Mouse (Mus musculus): ENCODE measurements around the gene Gm20388. TPM values are rescaled to one million over a fixed set of nuclear protein-coding genes. Genes with fewer than 3 reads are reported as not detected.
A peak's percentile ranks its signal among the peaks of the same experiment; 100 is the strongest.

Gm20388 gene
- polyA plus RNA-seq, 1 experiment from 2014 or later = 5.3 TPM

DNA sequence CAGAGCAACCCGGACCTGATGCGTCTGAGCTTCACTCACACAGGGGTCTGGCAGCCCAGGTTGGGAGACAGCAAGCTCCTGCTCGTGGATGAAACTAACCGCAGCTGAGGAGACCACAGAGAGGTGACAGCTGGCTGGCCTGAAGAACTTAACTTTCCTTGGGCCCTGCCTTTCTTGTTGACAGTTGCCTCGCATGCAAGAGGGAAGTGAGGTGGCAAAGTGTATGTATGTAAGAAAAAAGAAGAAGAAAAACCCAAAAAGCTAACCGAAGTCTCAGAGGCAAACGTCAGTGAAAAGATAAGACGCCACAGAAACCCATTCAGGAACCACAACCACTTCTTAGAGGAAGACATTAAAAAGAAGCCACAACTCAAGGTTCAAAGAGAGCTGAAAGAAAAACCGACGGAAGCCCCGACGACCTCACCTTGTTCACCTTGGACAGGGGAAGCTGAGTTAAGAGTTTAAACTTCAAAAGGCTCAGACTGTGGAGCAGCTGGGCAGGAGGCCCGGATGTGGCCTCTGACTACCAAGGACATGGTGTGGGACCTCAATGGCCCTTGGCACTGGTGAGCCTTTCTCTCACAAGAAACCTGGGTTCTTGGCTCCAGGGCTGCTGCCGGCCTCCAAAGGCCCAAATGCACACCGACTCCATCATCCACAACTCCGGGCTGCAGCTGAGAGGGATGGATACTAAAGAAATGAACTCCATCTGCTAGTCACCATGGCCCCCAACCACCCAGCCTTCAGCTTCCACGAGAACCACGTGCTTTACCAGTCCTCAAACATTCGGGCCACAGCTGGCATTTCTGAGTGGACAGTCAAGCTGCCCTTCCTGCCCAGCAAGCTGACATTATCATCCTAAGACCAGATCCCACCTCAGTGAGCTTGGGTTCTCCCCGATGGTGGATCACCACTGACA lies 1740.0 kb downstream of the Gm20388 start:
- H3K27ac ChIP-seq (ENCODE audit: low read depth, low read length) = no peak overlapping the region
- WGBS = 50% methylated on average over 20 of the region's 20 CpGs

DNA sequence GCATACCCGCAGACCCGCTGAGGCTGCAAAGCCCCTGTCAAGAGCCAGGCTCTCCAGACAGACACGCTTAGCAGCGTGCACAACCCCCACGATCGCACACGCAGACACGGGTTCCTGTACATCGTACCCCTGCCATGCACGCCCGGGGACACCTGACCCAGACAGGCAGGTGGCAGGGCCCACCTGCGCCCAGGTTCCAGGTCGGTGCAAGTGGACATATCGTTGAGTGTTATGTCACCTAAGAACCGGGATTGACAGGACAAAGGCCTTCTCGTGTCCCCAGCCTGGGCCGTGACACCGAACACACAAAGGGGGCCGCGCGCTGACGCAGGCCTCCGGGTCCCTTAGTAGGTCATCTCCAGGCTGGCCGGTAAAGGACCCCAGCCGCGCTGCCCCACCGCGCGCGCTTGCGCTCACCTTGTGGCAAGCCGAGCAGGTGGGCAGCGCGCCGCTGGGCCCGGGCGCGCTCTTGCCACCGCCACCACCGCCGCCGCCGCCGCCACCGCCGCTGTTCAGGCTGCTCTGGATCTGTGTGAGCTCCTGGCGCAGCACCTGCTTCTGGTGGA lies 1740.8 kb downstream of the Gm20388 start:
- Histone ChIP-seq H3K9ac (ENCODE audit: low read depth, low read length) (peak overlapping the region; percentile 56), H3K36me3 (ENCODE audit: control insufficient read depth, insufficient read depth, low read length) (no peaks in the 10 kb centered on the region), H3K4me2 (peak overlapping the region; percentile 79), H3K27ac (ENCODE audit: low read depth, low read length) (no peak overlapping the region), H3K4me3 (ENCODE audit: low read depth, low read length) (peak overlapping the region; percentile 64), H3K4me1 (replicated peaks; ENCODE audit: control insufficient read depth, insufficient read depth, low read length) (peaks cover 22% of the 10 kb centered on the region), H3K27me3 (replicated peaks; ENCODE audit: control insufficient read depth, insufficient read depth, low read length) (peaks cover 61% of the 10 kb centered on the region), H3K9me3 (ENCODE audit: control insufficient read depth, low read length) (no peaks in the 10 kb centered on the region)
- no peak for ATAC-seq (replicated peaks; ENCODE audit: low FRiP score)
- DNase-seq (ENCODE audit: low spot score) = no peak
- WGBS = 20% methylated on average over 47 of the region's 47 CpGs

More for the DNA sequence above, 1740.0 kb downstream of the Gm20388 start:
- ATAC-seq (replicated peaks; ENCODE audit: low FRiP score) (no peak), DNase-seq (ENCODE audit: low spot score) (no peak)
- Histone ChIP-seq H3K27me3 (replicated peaks; ENCODE audit: control insufficient read depth, insufficient read depth, low read length) (peaks cover 61% of the 10 kb centered on the region), H3K36me3 (ENCODE audit: control insufficient read depth, insufficient read depth, low read length) (no peaks in the 10 kb centered on the region), H3K4me1 (replicated peaks; ENCODE audit: control insufficient read depth, insufficient read depth, low read length) (peaks cover 22% of the 10 kb centered on the region), H3K9ac (ENCODE audit: low read depth, low read length) (no peak overlapping the region), H3K9me3 (ENCODE audit: control insufficient read depth, low read length) (no peaks in the 10 kb centered on the region), H3K4me3 (ENCODE audit: low read depth, low read length) (peak overlapping the region; percentile 64), H3K4me2 (peak overlapping the region; percentile 79)

DNA sequence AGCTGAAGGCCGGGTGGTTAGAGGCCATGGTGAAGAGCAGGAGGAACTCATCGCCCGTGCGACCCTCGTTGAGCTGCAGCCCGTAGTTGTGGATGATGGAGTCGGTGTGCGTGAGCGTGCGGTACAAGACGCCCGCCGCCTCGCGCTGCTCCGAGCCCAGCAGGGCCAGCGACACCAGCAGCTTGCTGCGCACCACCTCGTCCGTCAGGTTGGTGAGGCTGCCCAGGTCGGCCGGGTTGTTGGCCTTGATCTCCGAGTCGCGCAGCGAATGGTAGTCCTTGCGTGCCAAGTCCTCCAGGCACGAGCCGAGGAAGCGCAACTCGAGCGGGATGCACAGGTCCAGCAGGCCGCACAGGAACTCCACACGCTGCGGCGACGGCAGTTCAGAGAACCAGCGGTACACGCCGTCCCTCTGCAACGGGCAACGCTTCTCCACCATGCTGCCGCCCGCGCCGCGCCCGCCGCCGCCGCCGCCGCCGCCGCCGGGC lies 1741.3 kb downstream of the Gm20388 start:
- no peaks in the 10 kb centered on the region for H3K36me3 ChIP-seq (ENCODE audit: control insufficient read depth, insufficient read depth, low read length)
- H3K4me3 ChIP-seq (ENCODE audit: low read depth, low read length) = peak overlapping the region; percentile 64
- peak overlapping the region; percentile 56 for H3K9ac ChIP-seq (ENCODE audit: low read depth, low read length)
- no peak overlapping the region for H3K27ac ChIP-seq (ENCODE audit: low read depth, low read length)
- ATAC-seq (replicated peaks; ENCODE audit: low FRiP score) (no peak), DNase-seq (ENCODE audit: low spot score) (peak; percentile 64)
- H3K27me3 ChIP-seq (replicated peaks; ENCODE audit: control insufficient read depth, insufficient read depth, low read length) = peaks cover 62% of the 10 kb centered on the region
- no peaks in the 10 kb centered on the region for H3K9me3 ChIP-seq (ENCODE audit: control insufficient read depth, low read length)
- H3K4me1 ChIP-seq (replicated peaks; ENCODE audit: control insufficient read depth, insufficient read depth, low read length) = peaks cover 22% of the 10 kb centered on the region
- peak overlapping the region; percentile 79 for H3K4me2 ChIP-seq
- under 1% methylated on average over 56 of the region's 56 CpGs for WGBS

DNA sequence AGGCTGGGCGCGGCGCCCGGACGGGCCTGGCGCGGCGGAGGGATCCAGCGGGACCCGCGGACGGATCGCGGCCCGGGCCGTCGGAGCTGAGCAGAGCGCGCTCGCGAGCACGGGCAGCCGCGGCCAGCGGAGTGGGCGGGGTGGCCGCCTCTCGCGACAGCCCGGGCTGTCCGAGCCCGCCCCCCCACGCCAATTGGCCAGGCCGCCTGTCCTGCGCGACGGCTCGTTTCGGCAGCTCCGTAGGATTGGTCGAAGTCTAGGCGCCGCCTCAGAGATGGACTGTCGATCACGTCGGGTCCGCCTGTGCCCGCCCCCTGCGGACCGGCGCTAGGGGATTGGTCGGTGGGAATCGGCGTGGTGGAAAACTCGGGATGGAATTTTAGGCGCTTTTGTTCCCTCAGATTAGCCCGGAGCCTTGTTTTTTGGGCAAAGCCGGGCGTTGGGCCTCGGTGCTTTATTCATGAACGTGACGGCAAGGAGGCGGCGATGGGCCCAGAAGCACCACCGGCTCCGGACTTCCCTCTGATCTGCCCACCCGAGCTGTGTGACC lies 1742.2 kb downstream of the Gm20388 start, which contains the start of gene Zcchc14:
Gene Zcchc14 (minus strand): TSS at position 128 of the 550 bp plus-strand sequence.
- peak within 1 kb of the TSS; percentile 68 for H3K4me3 ChIP-seq (ENCODE audit: low read depth, low read length)
- whole genome bisulfite sequencing = under 1% methylated on average over 65 of the region's 67 CpGs
- H3K27me3 ChIP-seq (replicated peaks; ENCODE audit: control insufficient read depth, insufficient read depth, low read length) = peaks cover 64% of the 10 kb centered on the region
- H3K4me1 ChIP-seq (replicated peaks; ENCODE audit: control insufficient read depth, insufficient read depth, low read length) = peaks cover 22% of the 10 kb centered on the region
- H3K9ac ChIP-seq (ENCODE audit: low read depth, low read length) = peak within 1 kb of the TSS; percentile 70
- H3K36me3 ChIP-seq (ENCODE audit: control insufficient read depth, insufficient read depth, low read length) = no peaks in the 10 kb centered on the region
- no peaks in the 10 kb centered on the region for H3K9me3 ChIP-seq (ENCODE audit: control insufficient read depth, low read length)
- peak within 1 kb of the TSS; percentile 63; the same call in 1 of the 2 replicates for H3K27ac ChIP-seq (ENCODE audit: low read depth, low read length)
- H3K4me2 ChIP-seq = peak within 1 kb of the TSS; percentile 81
- ATAC-seq (replicated peaks; ENCODE audit: low FRiP score) = peak; percentile 94
- peak; percentile 84 for DNase-seq (ENCODE audit: low spot score)

DNA sequence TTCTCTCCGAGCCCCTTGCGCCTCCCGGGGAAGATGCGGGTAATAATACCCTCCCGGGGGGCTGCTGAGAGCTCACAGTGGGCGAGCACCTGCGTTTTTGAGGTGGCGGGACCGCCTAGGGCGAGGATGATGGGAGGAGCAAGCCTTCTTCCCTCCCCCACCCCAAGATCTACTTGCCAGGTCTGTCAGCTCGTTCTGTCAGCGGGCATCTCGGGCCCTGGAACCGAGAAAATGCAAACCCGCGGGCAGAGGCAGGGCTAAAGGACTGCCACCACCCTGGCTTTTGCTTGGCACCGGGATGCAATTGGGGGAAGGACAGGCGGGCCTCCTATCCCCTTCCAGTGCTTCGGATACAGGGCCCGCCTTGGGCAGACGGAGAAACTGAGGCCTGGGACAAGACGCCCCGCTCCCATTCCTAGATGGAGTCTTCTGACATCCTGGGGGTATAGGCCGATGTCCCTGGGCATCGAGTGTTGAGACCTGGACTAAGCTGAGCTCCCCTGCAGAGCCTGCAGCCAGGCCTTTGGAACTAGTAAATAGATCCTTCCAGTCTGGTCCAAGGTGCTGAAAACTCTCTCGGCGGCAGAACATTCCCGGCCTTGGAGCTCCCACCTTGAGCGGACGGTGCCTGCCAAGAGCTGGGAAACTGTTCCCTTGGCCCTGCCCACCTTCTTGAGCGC lies 1742.8 kb downstream of the Gm20388 start:
- peaks cover 64% of the 10 kb centered on the region for H3K27me3 ChIP-seq (replicated peaks; ENCODE audit: control insufficient read depth, insufficient read depth, low read length)
- peak overlapping the region; percentile 81 for H3K4me2 ChIP-seq
- DNase-seq (ENCODE audit: low spot score) (no peak), ATAC-seq (replicated peaks; ENCODE audit: low FRiP score) (no peak; the same call in 1 of the 2 replicates)
- peak overlapping the region; percentile 51 for H3K9ac ChIP-seq (ENCODE audit: low read depth, low read length)
- 8% methylated on average over 31 of the region's 31 CpGs for WGBS
- peak overlapping the region; percentile 68 for H3K4me3 ChIP-seq (ENCODE audit: low read depth, low read length)
- peaks cover 22% of the 10 kb centered on the region for H3K4me1 ChIP-seq (replicated peaks; ENCODE audit: control insufficient read depth, insufficient read depth, low read length)
- no peaks in the 10 kb centered on the region for H3K9me3 ChIP-seq (ENCODE audit: control insufficient read depth, low read length)
- peak overlapping the region; percentile 63; the same call in 1 of the 2 replicates for H3K27ac ChIP-seq (ENCODE audit: low read depth, low read length)
- no peaks in the 10 kb centered on the region for H3K36me3 ChIP-seq (ENCODE audit: control insufficient read depth, insufficient read depth, low read length)

DNA sequence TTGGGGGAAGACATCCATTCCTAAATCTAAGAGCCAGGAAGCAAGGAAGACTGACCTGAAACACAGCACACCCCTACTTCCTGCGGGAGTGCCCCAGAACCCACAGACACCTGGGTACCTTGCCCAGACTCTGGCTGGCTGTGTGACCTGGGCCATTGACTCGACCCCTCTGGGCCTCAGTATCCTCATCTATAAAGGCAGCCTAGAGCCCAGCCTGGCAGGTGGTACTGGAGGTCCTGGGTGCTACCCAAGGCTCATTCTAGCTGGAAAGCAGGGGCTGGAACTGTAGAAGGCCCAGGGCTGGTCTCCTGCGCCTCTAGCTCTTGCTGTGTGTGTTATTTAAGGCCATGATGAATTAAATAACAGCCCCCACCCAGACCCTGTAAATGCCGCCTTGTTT lies 1743.5 kb downstream of the Gm20388 start:
- no peak overlapping the region for H3K9ac ChIP-seq (ENCODE audit: low read depth, low read length)
- H3K36me3 ChIP-seq (ENCODE audit: control insufficient read depth, insufficient read depth, low read length) = no peaks in the 10 kb centered on the region
- no peak overlapping the region for H3K27ac ChIP-seq (ENCODE audit: low read depth, low read length)
- no peak for ATAC-seq (replicated peaks; ENCODE audit: low FRiP score)
- WGBS = 76% methylated on average over 4 of the region's 4 CpGs
- peaks cover 22% of the 10 kb centered on the region for H3K4me1 ChIP-seq (replicated peaks; ENCODE audit: control insufficient read depth, insufficient read depth, low read length)
- H3K27me3 ChIP-seq (replicated peaks; ENCODE audit: control insufficient read depth, insufficient read depth, low read length) = peaks cover 64% of the 10 kb centered on the region
- peak overlapping the region; percentile 81; the same call in 1 of the 2 replicates for H3K4me2 ChIP-seq
- no peak overlapping the region for H3K4me3 ChIP-seq (ENCODE audit: low read depth, low read length)
- no peaks in the 10 kb centered on the region for H3K9me3 ChIP-seq (ENCODE audit: control insufficient read depth, low read length)
- no peak for DNase-seq (ENCODE audit: low spot score)

DNA sequence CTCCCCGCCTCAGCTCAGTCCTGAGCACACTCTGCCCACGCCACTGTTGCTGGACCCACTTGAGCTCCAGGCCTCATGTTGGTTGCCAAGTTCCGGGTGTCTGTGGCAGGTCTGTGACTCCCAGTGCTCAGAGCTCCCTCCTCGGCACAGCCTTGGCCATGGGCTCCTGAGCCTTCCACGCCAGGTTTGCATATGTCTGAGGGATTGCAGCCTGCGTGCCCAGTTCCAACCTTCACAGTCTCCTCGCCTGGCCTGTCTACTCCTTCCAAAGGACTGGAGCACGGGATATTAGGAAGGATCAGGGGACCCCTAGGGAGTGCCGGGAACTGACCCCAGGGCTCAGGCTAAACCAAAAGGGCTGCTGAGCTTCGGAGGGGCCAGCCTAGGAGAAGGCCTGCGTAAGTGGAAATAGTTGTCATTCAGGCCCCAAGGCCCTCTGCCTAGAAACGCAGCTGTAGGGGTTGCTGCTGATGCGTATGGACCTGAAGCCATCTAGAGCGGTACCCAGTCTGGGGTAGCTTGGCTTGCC lies 1744.4 kb downstream of the Gm20388 start:
- no peak for ATAC-seq (replicated peaks; ENCODE audit: low FRiP score)
- no peak overlapping the region for H3K9ac ChIP-seq (ENCODE audit: low read depth, low read length)

DNA sequence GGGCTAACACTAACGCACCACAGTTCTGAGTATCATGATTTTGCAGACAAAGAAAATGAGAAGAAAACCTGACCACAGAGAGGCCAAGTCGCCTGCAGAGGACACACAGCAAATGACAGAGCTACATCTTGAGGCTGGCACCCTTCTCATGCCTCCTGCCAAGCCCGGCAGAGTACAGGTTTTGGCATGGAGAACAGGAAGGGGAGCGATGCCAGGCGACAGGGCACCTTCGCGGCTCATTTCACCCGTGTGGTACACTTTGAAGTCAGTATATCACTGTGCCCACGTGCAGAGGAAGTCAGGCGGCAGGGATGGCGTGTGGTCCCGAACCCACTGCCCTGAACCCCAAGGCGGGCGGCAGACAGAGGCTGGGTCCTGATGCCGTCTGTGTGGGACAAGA lies 1750.0 kb downstream of the Gm20388 start:
- WGBS = 66% methylated on average over 15 of the region's 15 CpGs
- Histone ChIP-seq H3K27ac (ENCODE audit: low read depth, low read length) (no peak overlapping the region), H3K4me3 (ENCODE audit: low read depth, low read length) (no peak overlapping the region), H3K36me3 (ENCODE audit: control insufficient read depth, insufficient read depth, low read length) (no peaks in the 10 kb centered on the region), H3K27me3 (replicated peaks; ENCODE audit: control insufficient read depth, insufficient read depth, low read length) (peaks cover 16% of the 10 kb centered on the region), H3K4me1 (replicated peaks; ENCODE audit: control insufficient read depth, insufficient read depth, low read length) (no peaks in the 10 kb centered on the region; the same call in 1 of the 2 replicates), H3K9ac (ENCODE audit: low read depth, low read length) (no peak overlapping the region), H3K4me2 (no peak overlapping the region), H3K9me3 (ENCODE audit: control insufficient read depth, low read length) (no peaks in the 10 kb centered on the region)
- ATAC-seq (replicated peaks; ENCODE audit: low FRiP score) (no peak), DNase-seq (ENCODE audit: low spot score) (no peak)

More for the DNA sequence above, 1744.4 kb downstream of the Gm20388 start:
- DNase-seq (ENCODE audit: low spot score) = no peak
- Histone ChIP-seq H3K4me3 (ENCODE audit: low read depth, low read length) (no peak overlapping the region), H3K27ac (ENCODE audit: low read depth, low read length) (no peak overlapping the region), H3K9me3 (ENCODE audit: control insufficient read depth, low read length) (no peaks in the 10 kb centered on the region), H3K4me1 (replicated peaks; ENCODE audit: control insufficient read depth, insufficient read depth, low read length) (peaks cover 20% of the 10 kb centered on the region), H3K36me3 (ENCODE audit: control insufficient read depth, insufficient read depth, low read length) (no peaks in the 10 kb centered on the region), H3K4me2 (no peak overlapping the region), H3K27me3 (replicated peaks; ENCODE audit: control insufficient read depth, insufficient read depth, low read length) (peaks cover 59% of the 10 kb centered on the region)
- 72% methylated on average over 14 of the region's 14 CpGs for WGBS
